Mouse (Mus musculus): ENCODE results near the gene Tmem220. TPM values are rescaled to one million over a fixed set of nuclear protein-coding genes. Genes with fewer than 3 reads are reported as not detected.
"Not testable (repeated sequence)": the region's sequence is repeated elsewhere in the genome, so short reads cannot be mapped to it uniquely, and the experiment has no call there.

Tmem220 gene
- polyA plus RNA-seq, 1 experiment from 2014 or later = 0.43 TPM

GRCm38 (mm10) chr11:67022354-67023115 lies 2.4 kb upstream of the Tmem220 start:
- no peak overlapping the region for H3K4me3 ChIP-seq
- no peak overlapping the region for H3K4me2 ChIP-seq (replicated peaks)
- peaks cover 16% of the 10 kb centered on the region for H3K4me1 ChIP-seq
- no peak for ATAC-seq (ENCODE audit: low FRiP score)
- peaks cover 12% of the 10 kb centered on the region for H3K27me3 ChIP-seq
- H3K9me3 ChIP-seq (replicated peaks) = no peaks in the 10 kb centered on the region
- no peaks in the 10 kb centered on the region for H3K36me3 ChIP-seq
- WGBS = 89% methylated on average over 13 of the region's 13 CpGs
- no peak overlapping the region for H3K27ac ChIP-seq
- H3K9ac ChIP-seq = no peak overlapping the region

- ATAC-seq (ENCODE audit: low FRiP score) = not testable (repeated sequence)
- 39% methylated on average over 1 of the region's 1 CpGs for WGBS
Measured at GRCm38 (mm10) chr11:67023191-67023590, 1.8 kb upstream of the Tmem220 start.

GRCm38 (mm10) chr11:67023802-67024340 lies 1.1 kb upstream of the Tmem220 start:
- peaks cover 9% of the 10 kb centered on the region for H3K27me3 ChIP-seq
- no peak overlapping the region; the same call in 1 of the 2 replicates for H3K4me2 ChIP-seq (replicated peaks)
- no peak overlapping the region for H3K27ac ChIP-seq
- peaks cover 5% of the 10 kb centered on the region for H3K4me1 ChIP-seq
- no peak overlapping the region for H3K4me3 ChIP-seq
- H3K36me3 ChIP-seq = no peaks in the 10 kb centered on the region
- no peak overlapping the region for H3K9ac ChIP-seq
- ATAC-seq (ENCODE audit: low FRiP score) = no peak
- WGBS = 18% methylated on average over 6 of the region's 6 CpGs
- H3K9me3 ChIP-seq (replicated peaks) = no peaks in the 10 kb centered on the region

More at GRCm38 (mm10) chr11:67023191-67023590, 1.8 kb upstream of the Tmem220 start:
- not testable (repeated sequence) for H3K9me3 ChIP-seq (replicated peaks); H3K4me3 ChIP-seq; H3K4me1 ChIP-seq; H3K27ac ChIP-seq; H3K36me3 ChIP-seq; H3K4me2 ChIP-seq (replicated peaks); H3K9ac ChIP-seq
- H3K27me3 ChIP-seq = peaks cover 12% of the 10 kb centered on the region

GRCm38 (mm10) chr11:67030904-67031602 lies 6.1 kb downstream of the Tmem220 start:
- Histone ChIP-seq H3K27me3 (no peaks in the 10 kb centered on the region), H3K9ac (no peak overlapping the region), H3K9me3 (replicated peaks) (no peaks in the 10 kb centered on the region), H3K4me2 (replicated peaks) (no peak overlapping the region), H3K27ac (no peak overlapping the region), H3K4me3 (no peak overlapping the region), H3K36me3 (no peaks in the 10 kb centered on the region), H3K4me1 (no peaks in the 10 kb centered on the region)
- 55% methylated on average over 16 of the region's 16 CpGs for WGBS
- no peak for ATAC-seq (ENCODE audit: low FRiP score)

- no peak overlapping the region for H3K4me3 ChIP-seq
- no peak for ATAC-seq (ENCODE audit: low FRiP score)
Measured at GRCm38 (mm10) chr11:67031603-67031915, 6.6 kb downstream of the Tmem220 start.

GRCm38 (mm10) chr11:67034775-67035485 lies 10.0 kb downstream of the Tmem220 start:
- no peak for ATAC-seq (ENCODE audit: low FRiP score)
- Histone ChIP-seq H3K9ac (no peak overlapping the region), H3K27ac (no peak overlapping the region), H3K9me3 (replicated peaks) (no peaks in the 10 kb centered on the region), H3K27me3 (no peaks in the 10 kb centered on the region), H3K4me1 (no peaks in the 10 kb centered on the region), H3K36me3 (peaks cover 20% of the 10 kb centered on the region), H3K4me2 (replicated peaks) (no peak overlapping the region), H3K4me3 (no peak overlapping the region)
- WGBS = 82% methylated on average over 4 of the region's 4 CpGs

More at GRCm38 (mm10) chr11:67031603-67031915, 6.6 kb downstream of the Tmem220 start:
- H3K27me3 ChIP-seq = no peaks in the 10 kb centered on the region
- H3K9me3 ChIP-seq (replicated peaks) = no peaks in the 10 kb centered on the region
- no peaks in the 10 kb centered on the region for H3K36me3 ChIP-seq
- WGBS = 81% methylated on average over 2 of the region's 2 CpGs
- no peak overlapping the region for H3K9ac ChIP-seq
- H3K4me1 ChIP-seq = no peaks in the 10 kb centered on the region
- H3K4me2 ChIP-seq (replicated peaks) = no peak overlapping the region
- no peak overlapping the region for H3K27ac ChIP-seq

GRCm38 (mm10) chr11:67036229-67036628 lies 11.3 kb downstream of the Tmem220 start:
- ATAC-seq (ENCODE audit: low FRiP score) = no peak
- no peak overlapping the region for H3K9ac ChIP-seq
- no peak overlapping the region for H3K4me3 ChIP-seq
- H3K4me2 ChIP-seq (replicated peaks) = no peak overlapping the region
- peaks cover 33% of the 10 kb centered on the region for H3K36me3 ChIP-seq
- no peak overlapping the region for H3K27ac ChIP-seq
- H3K9me3 ChIP-seq (replicated peaks) = no peaks in the 10 kb centered on the region
- WGBS = 96% methylated on average over 6 of the region's 6 CpGs
- no peaks in the 10 kb centered on the region for H3K4me1 ChIP-seq
- no peaks in the 10 kb centered on the region for H3K27me3 ChIP-seq

GRCm38 (mm10) chr11:67036892-67037291 lies 11.9 kb downstream of the Tmem220 start:
- no peak overlapping the region for H3K27ac ChIP-seq
- H3K9ac ChIP-seq = no peak overlapping the region
- H3K36me3 ChIP-seq = peaks cover 40% of the 10 kb centered on the region
- H3K4me3 ChIP-seq = no peak overlapping the region
- ATAC-seq (ENCODE audit: low FRiP score) = no peak
- no peak overlapping the region for H3K4me2 ChIP-seq (replicated peaks)
- H3K9me3 ChIP-seq (replicated peaks) = no peaks in the 10 kb centered on the region
- H3K4me1 ChIP-seq = no peaks in the 10 kb centered on the region
- H3K27me3 ChIP-seq = no peaks in the 10 kb centered on the region
- WGBS = 94% methylated on average over 9 of the region's 9 CpGs

- H3K27ac ChIP-seq = no peak overlapping the region
- H3K27me3 ChIP-seq = no peaks in the 10 kb centered on the region
- no peak overlapping the region for H3K4me3 ChIP-seq
- no peak overlapping the region for H3K9ac ChIP-seq
- no peak for ATAC-seq (ENCODE audit: low FRiP score)
- H3K9me3 ChIP-seq (replicated peaks) = no peaks in the 10 kb centered on the region
- 94% methylated on average over 3 of the region's 3 CpGs for WGBS
- no peaks in the 10 kb centered on the region for H3K4me1 ChIP-seq
- H3K36me3 ChIP-seq = peaks cover 41% of the 10 kb centered on the region
- H3K4me2 ChIP-seq (replicated peaks) = no peak overlapping the region
Measured at GRCm38 (mm10) chr11:67039799-67040198, 14.8 kb downstream of the Tmem220 start.

- 96% methylated on average over 6 of the region's 6 CpGs for whole genome bisulfite sequencing
- H3K27me3 ChIP-seq = no peaks in the 10 kb centered on the region
- H3K27ac ChIP-seq = no peak overlapping the region
- H3K9me3 ChIP-seq (replicated peaks) = no peaks in the 10 kb centered on the region
- H3K4me1 ChIP-seq = no peaks in the 10 kb centered on the region
- ATAC-seq (ENCODE audit: low FRiP score) = no peak
- H3K4me3 ChIP-seq = no peak overlapping the region
- no peak overlapping the region for H3K9ac ChIP-seq
- H3K4me2 ChIP-seq (replicated peaks) = no peak overlapping the region
- peaks cover 41% of the 10 kb centered on the region for H3K36me3 ChIP-seq
Measured at GRCm38 (mm10) chr11:67040483-67040882, 15.5 kb downstream of the Tmem220 start.

GRCm38 (mm10) chr11:67043007-67043406 lies 18.1 kb downstream of the Tmem220 start:
- Histone ChIP-seq H3K4me1 (no peaks in the 10 kb centered on the region), H3K4me2 (replicated peaks) (no peak overlapping the region), H3K4me3 (no peak overlapping the region), H3K9me3 (replicated peaks) (no peaks in the 10 kb centered on the region), H3K36me3 (peaks cover 49% of the 10 kb centered on the region), H3K27ac (no peak overlapping the region), H3K27me3 (no peaks in the 10 kb centered on the region), H3K9ac (no peak overlapping the region)
- WGBS = 34% methylated on average over 8 of the region's 8 CpGs
- ATAC-seq (ENCODE audit: low FRiP score) = no peak

- ATAC-seq (ENCODE audit: low FRiP score) = no peak
- no peaks in the 10 kb centered on the region for H3K4me1 ChIP-seq
- no peak overlapping the region for H3K27ac ChIP-seq
- H3K9ac ChIP-seq = no peak overlapping the region
- 86% methylated on average over 6 of the region's 6 CpGs for WGBS
- H3K27me3 ChIP-seq = no peaks in the 10 kb centered on the region
- no peak overlapping the region for H3K4me3 ChIP-seq
- peaks cover 38% of the 10 kb centered on the region for H3K36me3 ChIP-seq
- H3K4me2 ChIP-seq (replicated peaks) = no peak overlapping the region
- H3K9me3 ChIP-seq (replicated peaks) = no peaks in the 10 kb centered on the region
Measured at GRCm38 (mm10) chr11:67044959-67045358, 20.0 kb downstream of the Tmem220 start.

All from hindbrain, embryonic 12.5 days (tissue).